Mouse (Mus musculus) small intestine, adult 2 months (tissue): Measurements from ENCODE around the gene Fastkd2.

Experiments
- CTCF ChIP-seq: fragments of 200-500 bp; IDR thresholded peaks from 2 replicates; pipeline ENCODE4 v1.5.1; 2012; ENCODE audit warnings: low read depth, mild to moderate bottlenecking, control low read depth, inconsistent platforms, low read length, moderate library complexity, mixed read lengths; ENCODE audit not compliant: insufficient replicate concordance, insufficient read length; ENCODE audit errors: extremely low read depth
- POLR2A ChIP-seq: fragments of 200-500 bp; IDR thresholded peaks from 2 replicates; pipeline ENCODE4 v1.6.1; 2012; ENCODE audit warnings: low read depth, mild to moderate bottlenecking, control low read depth, inconsistent platforms, low read length, moderate library complexity

DNA sequence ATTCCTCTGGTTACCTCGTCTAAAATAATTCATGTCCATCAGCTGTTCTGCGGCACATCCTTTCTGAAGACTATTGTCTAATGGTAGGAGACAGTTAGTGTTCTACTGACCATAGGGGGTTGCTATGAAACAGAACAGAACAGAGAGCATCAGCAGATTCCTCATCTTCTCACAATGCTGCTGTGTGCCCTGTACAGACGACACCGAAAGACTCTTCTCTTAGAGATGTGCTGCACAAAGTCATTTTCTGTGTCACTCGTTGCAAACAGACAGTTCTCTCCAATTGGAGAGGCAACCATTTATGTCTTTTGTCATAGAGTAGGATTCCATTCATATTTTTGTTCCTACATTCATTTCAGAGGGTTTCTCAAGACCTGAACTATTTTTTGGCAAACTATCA is 38.8 kb downstream of the Fastkd2 start, which contains the start of gene 4933402D24Rik:
- no peak for TF ChIP-seq POLR2A
- TF ChIP-seq CTCF: no peak
